Mouse (Mus musculus) lung, embryonic 15.5 days (tissue): ENCODE data around the gene Olfr229. TPM values are rescaled to one million over a fixed set of nuclear protein-coding genes. Genes with fewer than 3 reads are reported as not detected.
"Not testable (repeated sequence)": the region's sequence is repeated elsewhere in the genome, so short reads cannot be mapped to it uniquely, and the experiment has no call there.

Source experiments
- ATAC-seq: fragments of 200-750 bp; cut with Nextera tagmentation; 2 replicates; pipeline ENCODE4 v1.8.0; 2017; ENCODE audit warnings: moderate number of reproducible peaks, borderline replicate concordance; ENCODE audit not compliant: low FRiP score, low TSS enrichment; ENCODE audit errors: extremely low read depth
- H3K27ac ChIP-seq: fragments of 300-500 bp; sonication (generic); 2 replicates; pipeline ENCODE4 v1.5.1; 2015; ENCODE audit warnings: moderate library complexity, mild to moderate bottlenecking, inconsistent platforms
- H3K27me3 ChIP-seq: fragments of 300-500 bp; sonication (generic); 2 replicates; pipeline ENCODE4 v1.6.1; 2015; ENCODE audit warnings: inconsistent platforms
- H3K36me3 ChIP-seq: fragments of 300-500 bp; sonication (generic); 2 replicates; pipeline ENCODE4 v1.6.1; 2015; ENCODE audit warnings: inconsistent platforms
- H3K4me1 ChIP-seq: fragments of 300-500 bp; sonication (generic); 2 replicates; pipeline ENCODE4 v1.6.1; 2015; ENCODE audit warnings: inconsistent platforms
- H3K4me2 ChIP-seq: fragments of 300-500 bp; sonication (generic); 2 replicates; pipeline ENCODE4 v1.6.1; 2015; ENCODE audit warnings: inconsistent platforms, mild to moderate bottlenecking, moderate library complexity
- H3K4me3 ChIP-seq: fragments of 300-500 bp; sonication (generic); 2 replicates; pipeline ENCODE4 v1.5.1; 2015; ENCODE audit warnings: mild to moderate bottlenecking, inconsistent platforms
- H3K9ac ChIP-seq: fragments of 300-500 bp; sonication (generic); 2 replicates; pipeline ENCODE4 v1.6.1; 2015; ENCODE audit warnings: inconsistent platforms
- H3K9me3 ChIP-seq: fragments of 300-500 bp; sonication (generic); 2 replicates; pipeline ENCODE4 v1.6.1; 2016; ENCODE audit warnings: inconsistent platforms
- WGBS: fragments of 180-500 bp; shearing (Covaris S2); methylation state at CpG from one replicate; pipeline ENCODE4 v1.1.7; 2015; 5-methylcytosine and 5-hydroxymethylcytosine counted together
- polyA plus RNA-seq: library from polyadenylated mRNA; unstranded; fragments of >200 nt; fragmentation: Nextera tagmentation; extraction: Ambion mirVana; gene quantifications from 2 replicates; pipeline ENCODE4 v1.2.1, GENCODE M21; 2015

Olfr229 gene
- polyA plus RNA-seq: not detected in 2 replicates

- Histone ChIP-seq H3K4me1 (no peaks in the 10 kb centered on the region), H3K9ac (no peak within 1 kb of the TSS), H3K9me3 (no peaks in the 10 kb centered on the region), H3K36me3 (no peaks in the 10 kb centered on the region), H3K27ac (no peak within 1 kb of the TSS), H3K27me3 (no peaks in the 10 kb centered on the region), H3K4me2 (no peak within 1 kb of the TSS), H3K4me3 (no peak within 1 kb of the TSS)
- WGBS: 61% methylated on average over 2 of the region's 2 CpGs
- ATAC-seq: no peak
Observed at GRCm38 (mm10) chr9:39907036-39907435, at the start of gene Olfr229. TSS of gene Olfr229 (plus strand) at chr9:39907336.

- no peak within 1 kb of the TSS for H3K4me3 ChIP-seq
- 55% methylated on average over 2 of the region's 2 CpGs for WGBS
- H3K4me1 ChIP-seq: no peaks in the 10 kb centered on the region
- H3K27me3 ChIP-seq: no peaks in the 10 kb centered on the region
- H3K9me3 ChIP-seq: no peaks in the 10 kb centered on the region
- H3K27ac ChIP-seq: no peak within 1 kb of the TSS
- H3K36me3 ChIP-seq: no peaks in the 10 kb centered on the region
- no peak within 1 kb of the TSS for H3K9ac ChIP-seq
- ATAC-seq: no peak
- no peak within 1 kb of the TSS for H3K4me2 ChIP-seq
Observed at GRCm38 (mm10) chr9:39866122-39866521, 41.0 kb upstream of the Olfr229 start, which contains the start of gene Olfr972. TSS of gene Olfr972 (plus strand) at chr9:39866422.

GRCm38 (mm10) chr9:39871986-39872385 lies 35.1 kb upstream of the Olfr229 start:
- 76% methylated on average over 1 of the region's 1 CpGs for WGBS
- not testable (repeated sequence) for H3K4me2 ChIP-seq, H3K9me3 ChIP-seq, H3K27me3 ChIP-seq, H3K27ac ChIP-seq, H3K4me3 ChIP-seq, H3K9ac ChIP-seq, ATAC-seq, H3K4me1 ChIP-seq, H3K36me3 ChIP-seq

GRCm38 (mm10) chr9:39877541-39878396 lies 29.4 kb upstream of the Olfr229 start:
- not testable (repeated sequence) for H3K36me3 ChIP-seq, ATAC-seq, H3K9me3 ChIP-seq, H3K9ac ChIP-seq, H3K27ac ChIP-seq, H3K4me1 ChIP-seq, H3K4me3 ChIP-seq, H3K4me2 ChIP-seq, H3K27me3 ChIP-seq
- no CpG with 5 or more reads among the region's 4 CpGs for WGBS

- 68% methylated on average over 6 of the region's 6 CpGs for WGBS
- H3K4me1 ChIP-seq: no peaks in the 10 kb centered on the region
- no peak overlapping the region for H3K4me3 ChIP-seq
- H3K9ac ChIP-seq: no peak overlapping the region
- H3K9me3 ChIP-seq: no peaks in the 10 kb centered on the region
- no peak for ATAC-seq
- no peaks in the 10 kb centered on the region for H3K27me3 ChIP-seq
- no peak overlapping the region for H3K27ac ChIP-seq
- no peaks in the 10 kb centered on the region for H3K36me3 ChIP-seq
- no peak overlapping the region for H3K4me2 ChIP-seq
Observed at GRCm38 (mm10) chr9:39905106-39905505, 2.0 kb upstream of the Olfr229 start.

GRCm38 (mm10) chr9:39909939-39910338 lies 2.8 kb downstream of the Olfr229 start:
- Histone ChIP-seq H3K9me3 (no peaks in the 10 kb centered on the region), H3K4me2 (no peak overlapping the region), H3K9ac (no peak overlapping the region), H3K4me1 (no peaks in the 10 kb centered on the region), H3K4me3 (no peak overlapping the region), H3K27me3 (no peaks in the 10 kb centered on the region), H3K36me3 (no peaks in the 10 kb centered on the region), H3K27ac (no peak overlapping the region)
- ATAC-seq: no peak
- WGBS: 85% methylated on average over 3 of the region's 3 CpGs

GRCm38 (mm10) chr9:39927975-39928836 lies 21.1 kb downstream of the Olfr229 start:
- H3K4me3 ChIP-seq, H3K4me1 ChIP-seq, H3K4me2 ChIP-seq, H3K36me3 ChIP-seq, H3K9me3 ChIP-seq, H3K27me3 ChIP-seq, H3K9ac ChIP-seq, ATAC-seq, H3K27ac ChIP-seq: not testable (repeated sequence)
- no CpG with 5 or more reads among the region's 4 CpGs for WGBS

- H3K27ac ChIP-seq, H3K4me2 ChIP-seq, ATAC-seq, H3K4me3 ChIP-seq, H3K9me3 ChIP-seq, H3K9ac ChIP-seq, H3K27me3 ChIP-seq, H3K36me3 ChIP-seq, H3K4me1 ChIP-seq: not testable (repeated sequence)
- WGBS: 59% methylated on average over 1 of the region's 1 CpGs
Observed at GRCm38 (mm10) chr9:39928837-39929236, 21.7 kb downstream of the Olfr229 start.

GRCm38 (mm10) chr9:39937201-39937600 lies 30.1 kb downstream of the Olfr229 start, which contains the start of gene Olfr974:
TSS of gene Olfr974 (plus strand) at chr9:39937501.
- no peaks in the 10 kb centered on the region for H3K36me3 ChIP-seq
- H3K4me1 ChIP-seq: no peaks in the 10 kb centered on the region
- H3K27me3 ChIP-seq: no peaks in the 10 kb centered on the region
- H3K9me3 ChIP-seq: no peaks in the 10 kb centered on the region
- 83% methylated on average over 1 of the region's 1 CpGs for WGBS
- no peak within 1 kb of the TSS for H3K27ac ChIP-seq
- H3K4me3 ChIP-seq: no peak within 1 kb of the TSS
- no peak for ATAC-seq
- no peak within 1 kb of the TSS for H3K9ac ChIP-seq
- H3K4me2 ChIP-seq: no peak within 1 kb of the TSS

GRCm38 (mm10) chr9:39951946-39952345 lies 44.8 kb downstream of the Olfr229 start, which contains the start of gene Olfr975:
TSS of gene Olfr975 (minus strand) at chr9:39952046.
- ATAC-seq: no peak
- H3K9ac ChIP-seq: no peak within 1 kb of the TSS
- no peaks in the 10 kb centered on the region for H3K9me3 ChIP-seq
- H3K4me3 ChIP-seq: no peak within 1 kb of the TSS
- no peaks in the 10 kb centered on the region for H3K4me1 ChIP-seq
- no peak within 1 kb of the TSS for H3K27ac ChIP-seq
- H3K36me3 ChIP-seq: no peaks in the 10 kb centered on the region
- 62% methylated on average over 1 of the region's 1 CpGs for WGBS
- H3K27me3 ChIP-seq: no peaks in the 10 kb centered on the region
- H3K4me2 ChIP-seq: no peak within 1 kb of the TSS

- H3K36me3 ChIP-seq, ATAC-seq, H3K4me2 ChIP-seq, H3K4me3 ChIP-seq, H3K27ac ChIP-seq, H3K27me3 ChIP-seq, H3K9me3 ChIP-seq, H3K4me1 ChIP-seq, H3K9ac ChIP-seq: not testable (repeated sequence)
- 72% methylated on average over 7 of the region's 9 CpGs for WGBS
Observed at GRCm38 (mm10) chr9:39961033-39961432, 53.9 kb downstream of the Olfr229 start, which contains the start of gene Olfr976. TSS of gene Olfr976 (minus strand) at chr9:39961133.
